Mouse (Mus musculus) kidney, postnatal 14 days (tissue): ENCODE measurements around the gene Ddx54.

Source experiments
- DNase-seq: peaks from one replicate; pipeline ENCODE4 v3.0.0; 2022; ENCODE audit warnings: mixed read lengths

Ddx54 gene

DNA sequence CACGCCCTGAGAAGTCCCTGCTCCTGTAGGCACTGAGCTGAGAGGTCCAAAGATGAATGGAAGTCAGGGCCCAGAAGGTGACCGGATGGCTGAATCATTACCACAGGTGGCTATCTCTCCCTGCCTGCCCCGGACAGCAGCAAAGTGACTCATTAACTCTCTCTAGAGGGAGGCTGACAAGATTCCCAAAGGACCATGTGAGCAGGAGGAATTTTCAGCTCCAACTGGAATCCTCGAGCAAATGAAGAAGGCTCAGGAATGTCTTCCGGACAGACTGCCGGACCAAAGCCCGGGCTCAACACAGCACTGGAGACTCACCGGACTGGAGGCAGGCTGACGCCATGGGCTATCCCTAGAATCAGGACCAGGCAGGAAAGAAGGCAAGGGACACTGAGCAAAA, 30.5 kb upstream of the Ddx54 start:
- peak; percentile 74 for DNase-seq

DNA sequence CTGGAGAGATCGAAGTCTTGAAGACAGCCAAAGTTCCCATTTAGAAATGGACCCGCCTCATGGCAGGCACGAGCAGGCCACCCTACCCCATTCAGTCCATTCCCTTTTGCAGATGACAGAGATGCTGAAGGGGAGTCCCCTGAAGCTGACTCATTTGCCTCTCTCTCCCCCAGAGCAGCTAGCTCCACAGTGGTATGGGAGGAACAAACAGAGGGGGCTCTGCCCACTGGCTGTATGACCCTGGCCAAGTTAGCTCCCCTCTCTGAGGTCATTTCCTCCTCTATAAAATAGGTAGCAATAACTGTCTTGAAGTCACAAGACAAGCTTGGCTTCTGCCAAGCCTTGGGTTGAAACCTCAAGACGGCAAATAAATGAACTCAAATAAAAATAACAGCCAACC, 29.0 kb upstream of the Ddx54 start:
- DNase-seq, result no peak

DNA sequence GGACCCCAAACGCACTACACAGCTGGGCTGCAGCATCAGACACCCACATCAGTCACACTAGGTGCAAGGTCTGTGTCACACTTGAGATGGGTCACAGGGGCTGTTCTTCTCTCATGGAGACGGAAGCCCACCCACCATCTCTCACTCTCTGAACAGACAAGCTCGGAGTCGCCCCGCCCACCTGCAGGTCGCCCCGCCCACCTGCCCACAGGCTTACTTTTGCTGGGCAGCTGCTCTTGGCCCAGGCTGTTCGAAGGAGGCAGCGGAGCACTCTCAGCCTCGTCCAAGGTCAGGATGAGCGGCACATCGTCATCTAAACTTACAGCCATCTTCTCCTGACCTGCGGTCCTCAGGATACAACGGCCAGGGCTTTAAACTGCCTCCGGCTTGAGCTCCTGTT, 27.6 kb upstream of the Ddx54 start:
- DNase-seq, result no peak

- peak; percentile 84 for DNase-seq
Observed at GRCm38 (mm10) chr5:120586741-120587615, 25.6 kb upstream of the Ddx54 start.

- DNase-seq, result peak; percentile 68
Observed at GRCm38 (mm10) chr5:120587616-120587926, 25.0 kb upstream of the Ddx54 start.

GRCm38 (mm10) chr5:120587940-120588568, 24.5 kb upstream of the Ddx54 start:
- DNase-seq, result no peak

- peak; percentile 100 for DNase-seq
Observed at GRCm38 (mm10) chr5:120588569-120589094, 23.9 kb upstream of the Ddx54 start, which contains the start of the genes Tpcn1 and Iqcd. Tpcn1 (minus strand) TSS chr5:120588673. Iqcd (plus strand) TSS chr5:120589016.

DNA sequence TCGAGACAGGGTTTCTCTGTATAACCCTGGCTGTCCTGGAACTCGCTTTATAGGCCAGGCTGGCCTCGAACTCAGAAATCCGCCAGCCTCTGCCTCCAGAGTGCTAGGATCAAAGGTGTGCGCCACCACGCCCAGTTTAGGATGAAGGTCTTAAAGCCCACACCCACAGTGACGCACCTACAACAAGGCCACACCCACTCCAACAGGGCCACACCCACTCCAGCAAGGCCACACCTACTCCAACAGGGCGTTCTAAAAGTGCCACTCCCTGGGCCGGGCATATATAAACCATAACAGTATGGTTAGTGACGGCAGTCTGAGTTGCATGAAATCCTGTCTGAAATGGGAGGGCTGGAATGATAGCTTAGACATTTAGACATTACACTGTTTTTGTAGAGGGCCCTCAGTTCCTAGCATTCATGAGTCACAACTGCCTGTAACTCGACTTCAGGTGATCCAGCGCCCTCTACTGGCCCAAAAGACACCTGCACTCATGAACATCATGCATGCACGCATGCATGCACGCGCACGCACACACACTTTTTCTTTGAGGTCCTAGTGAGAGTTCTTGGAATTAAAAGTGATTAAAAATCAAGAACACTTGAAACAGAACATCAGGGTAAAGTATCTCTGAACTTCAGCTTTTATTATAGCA, 22.1 kb upstream of the Ddx54 start:
- DNase-seq, result no peak

- no peak for DNase-seq
Observed at GRCm38 (mm10) chr5:120592141-120592540, 20.4 kb upstream of the Ddx54 start.

DNA sequence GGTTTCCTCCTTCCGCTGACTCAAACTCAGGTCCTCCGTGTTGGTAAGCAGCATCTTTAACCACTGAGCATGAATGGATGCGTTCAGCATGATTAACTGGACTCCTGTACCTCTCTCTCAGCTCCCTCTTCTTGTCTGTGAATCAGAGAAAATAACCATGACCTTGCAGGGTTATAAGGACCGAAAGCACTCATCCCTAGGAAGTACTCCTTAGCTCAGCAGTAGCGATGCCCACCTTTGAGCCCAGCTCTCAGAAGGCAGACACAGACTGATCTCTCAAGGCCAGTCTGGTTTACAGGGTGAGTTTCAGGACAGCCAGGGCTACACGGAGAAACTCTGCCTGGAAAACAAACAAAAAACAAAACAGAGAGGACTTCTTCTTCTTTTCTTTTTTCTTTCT, 18.1 kb upstream of the Ddx54 start:
- peak; percentile 64 for DNase-seq

- DNase-seq, result no peak
Observed at GRCm38 (mm10) chr5:120599625-120600024, 12.9 kb upstream of the Ddx54 start.

GRCm38 (mm10) chr5:120600946-120601668, 11.4 kb upstream of the Ddx54 start:
- DNase-seq, result no peak

GRCm38 (mm10) chr5:120602210-120602609, 10.3 kb upstream of the Ddx54 start:
- DNase-seq, result no peak

DNA sequence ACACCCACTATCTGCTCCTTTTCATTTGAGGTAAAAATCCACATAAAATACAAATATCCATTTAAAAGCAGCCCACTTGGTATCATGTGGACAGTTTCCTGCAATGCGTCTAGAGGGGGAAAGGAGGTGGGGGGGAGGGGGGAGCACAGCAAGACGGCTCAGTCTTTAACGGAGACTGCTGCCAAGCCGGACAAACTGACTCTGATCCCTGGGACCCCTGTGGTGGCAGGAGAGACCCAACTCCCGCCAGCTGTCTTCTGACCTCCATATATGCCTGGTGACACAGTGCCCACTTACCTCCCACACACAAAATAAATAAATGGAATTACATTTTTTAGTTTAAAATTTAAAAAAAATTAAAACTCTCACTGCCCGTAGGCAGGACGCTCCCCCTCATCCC, 9.0 kb upstream of the Ddx54 start:
- DNase-seq, result no peak

- DNase-seq, result peak; percentile 90
Observed at GRCm38 (mm10) chr5:120604839-120605238, 7.7 kb upstream of the Ddx54 start.

- DNase-seq, result no peak
Observed at GRCm38 (mm10) chr5:120605241-120605661, 7.3 kb upstream of the Ddx54 start.

DNA sequence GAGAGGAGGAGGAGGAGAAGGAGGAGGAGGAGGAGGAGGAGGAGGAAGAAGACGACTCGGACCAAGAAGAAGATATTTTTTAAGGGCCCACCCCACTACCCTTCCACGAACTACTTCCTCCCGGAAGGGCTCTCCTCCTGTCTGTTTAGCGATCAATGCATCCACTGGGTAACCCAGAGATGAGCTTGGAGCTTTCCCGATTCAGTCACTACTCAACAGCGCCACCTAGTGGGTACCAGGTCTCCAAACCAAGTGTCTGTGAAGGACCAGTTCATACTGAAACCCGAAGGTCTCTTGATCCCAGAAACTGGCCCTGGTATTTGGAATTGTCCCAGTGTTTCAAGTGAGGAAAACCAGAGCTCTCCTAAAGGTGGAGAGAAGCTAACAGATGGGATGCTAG, 6.9 kb upstream of the Ddx54 start:
- peak; percentile 90 for DNase-seq

DNA sequence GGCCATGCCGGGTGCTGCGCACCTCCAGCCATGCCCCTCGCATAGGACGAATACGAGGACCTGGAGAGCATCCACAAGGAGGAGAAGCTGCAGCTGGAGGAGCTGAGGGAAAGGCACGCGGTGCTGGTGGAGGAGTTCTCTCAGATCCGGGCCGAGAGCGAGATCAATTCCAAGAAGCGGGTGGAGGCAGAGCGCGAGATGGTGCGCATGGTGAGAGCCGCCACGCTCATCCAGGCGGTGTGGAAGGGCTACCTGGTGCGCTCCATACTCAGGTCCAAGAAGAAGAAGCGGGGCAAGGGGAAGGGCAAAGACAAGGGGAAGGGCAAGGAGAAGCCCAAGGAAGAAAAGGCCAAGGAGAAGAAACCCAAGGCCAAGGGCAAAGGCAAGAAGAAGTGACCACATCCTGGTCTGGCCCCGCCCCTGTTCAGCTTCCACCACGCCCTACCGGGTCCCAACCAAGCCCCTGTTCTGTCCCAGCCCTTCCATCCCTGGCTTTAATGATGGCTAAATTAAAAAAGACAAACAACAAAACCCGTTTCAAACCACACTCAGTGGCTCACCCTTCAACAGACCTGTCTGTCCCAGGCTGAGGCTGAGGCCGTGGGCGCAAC, 5.8 kb upstream of the Ddx54 start:
- DNase-seq, result no peak

DNA sequence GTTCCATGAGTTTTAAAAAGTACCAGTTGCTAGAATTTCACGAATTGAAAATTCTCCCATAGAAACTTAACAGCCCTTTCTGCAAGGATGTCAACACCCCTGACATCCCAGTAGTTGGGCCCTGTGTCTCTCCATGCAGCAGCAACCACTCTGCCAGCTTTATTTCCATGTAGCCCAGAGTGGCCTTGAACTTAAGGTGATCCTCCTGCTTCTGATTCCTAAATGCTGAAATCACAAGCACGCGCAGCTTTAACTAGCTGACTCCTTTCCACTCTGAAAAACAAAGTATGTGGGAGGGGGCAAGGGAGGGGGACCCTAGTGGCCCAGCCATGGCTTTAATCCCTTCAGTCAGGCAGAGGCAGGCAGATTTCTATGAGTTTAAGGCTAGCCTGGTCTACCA, 5.2 kb upstream of the Ddx54 start:
- no peak for DNase-seq

GRCm38 (mm10) chr5:120609246-120609775, 3.2 kb upstream of the Ddx54 start:
- DNase-seq, result no peak

GRCm38 (mm10) chr5:120610906-120611305, 1.6 kb upstream of the Ddx54 start:
- DNase-seq, result peak; percentile 57

- DNase-seq, result no peak
Observed at GRCm38 (mm10) chr5:120611416-120611815, 1.1 kb upstream of the Ddx54 start.
